Mouse (Mus musculus) intestine, embryonic 16.5 days (tissue): ENCODE data around the gene Gm8897. TPM values are rescaled to one million over a fixed set of nuclear protein-coding genes. Genes with fewer than 3 reads are reported as not detected.
"Not testable (repeated sequence)": the region's sequence is repeated elsewhere in the genome, so short reads cannot be mapped to it uniquely, and the experiment has no call there.

Source experiments
- ATAC-seq: fragments of 200-750 bp; cut with Nextera tagmentation; 2 replicates; pipeline ENCODE4 v1.8.0; 2017; ENCODE audit warnings: moderate TSS enrichment, moderate library complexity
- H3K27ac ChIP-seq: fragments of 300-500 bp; sonication (generic); 2 replicates; pipeline ENCODE4 v1.5.1; 2014; ENCODE audit warnings: mild to moderate bottlenecking, low read length
- H3K27me3 ChIP-seq: fragments of 300-500 bp; sonication (generic); replicated peaks from 2 replicates; pipeline ENCODE4 v1.6.1; 2014; ENCODE audit warnings: low read length, control low read depth, mixed read lengths; ENCODE audit not compliant: control insufficient read depth, insufficient read depth
- H3K36me3 ChIP-seq: fragments of 300-500 bp; sonication (generic); 2 replicates; pipeline ENCODE4 v1.6.1; 2014; ENCODE audit warnings: low read length, control low read depth; ENCODE audit not compliant: control insufficient read depth, insufficient read depth
- H3K4me1 ChIP-seq: fragments of 300-500 bp; sonication (generic); 2 replicates; pipeline ENCODE4 v1.6.1; 2014; ENCODE audit warnings: low read length, control low read depth, mixed read lengths; ENCODE audit not compliant: control insufficient read depth, insufficient read depth
- H3K4me2 ChIP-seq: fragments of 300-500 bp; sonication (generic); 2 replicates; pipeline ENCODE4 v1.6.1; 2014; ENCODE audit warnings: low read depth, low read length, control low read depth
- H3K4me3 ChIP-seq: fragments of 300-500 bp; sonication (generic); 2 replicates; pipeline ENCODE4 v1.5.1; 2014; ENCODE audit warnings: mild to moderate bottlenecking, low read length
- H3K9ac ChIP-seq: fragments of 300-500 bp; sonication (generic); 2 replicates; pipeline ENCODE4 v1.6.1; 2014; ENCODE audit warnings: low read depth, low read length
- H3K9me3 ChIP-seq: fragments of 300-500 bp; sonication (generic); 2 replicates; pipeline ENCODE4 v1.6.1; 2016; ENCODE audit warnings: low read length, control low read depth; ENCODE audit not compliant: control insufficient read depth
- WGBS: fragments of 180-500 bp; shearing (Covaris S2); extraction: QIAGEN DNeasy Blood & Tissue Kit; methylation state at CpG from one replicate; pipeline ENCODE4 v1.1.7; 2014; 5-methylcytosine and 5-hydroxymethylcytosine counted together
- polyA plus RNA-seq: library from polyadenylated mRNA; unstranded; fragments of >200 nt; fragmentation: Nextera tagmentation; extraction: Ambion mirVana; gene quantifications from 2 replicates; pipeline ENCODE4 v1.2.1, GENCODE M21; 2015

Gm8897 gene
- polyA plus RNA-seq, result not detected in 2 replicates

- H3K4me3 ChIP-seq, H3K36me3 ChIP-seq, H3K27me3 ChIP-seq, H3K4me1 ChIP-seq, H3K27ac ChIP-seq, H3K9me3 ChIP-seq, H3K4me2 ChIP-seq, H3K9ac ChIP-seq, ATAC-seq: not testable (repeated sequence)
- WGBS, result 60% methylated on average over 2 of the region's 2 CpGs
These were observed at the start of gene Gm8897 for GRCm38 (mm10) chr5:11416118-11416517. TSS of gene Gm8897 (plus strand) at chr5:11416418.

GRCm38 (mm10) chr5:11416691-11417090 lies 473 bp downstream of the Gm8897 start:
- H3K27me3 ChIP-seq, H3K4me2 ChIP-seq, H3K9me3 ChIP-seq, H3K4me3 ChIP-seq, H3K36me3 ChIP-seq, H3K27ac ChIP-seq, ATAC-seq, H3K4me1 ChIP-seq, H3K9ac ChIP-seq: not testable (repeated sequence)
- 60% methylated on average over 1 of the region's 1 CpGs for WGBS

Other genes with a start within 250 kb of the Gm8897 start
- not detected in 2 replicates for gene Gm5861, start 233.3 kb upstream of the Gm8897 start, polyA plus RNA-seq
- gene Gm8890, start 160.4 kb upstream of the Gm8897 start, polyA plus RNA-seq, result not detected in 2 replicates
- not detected in 2 replicates for gene Speer1, start 74.9 kb upstream of the Gm8897 start, polyA plus RNA-seq
- gene Gm8906, start 86.3 kb downstream of the Gm8897 start, polyA plus RNA-seq, result not detected in 2 replicates
- not detected in 2 replicates for gene Gm6460, start 178.5 kb downstream of the Gm8897 start, polyA plus RNA-seq